Mouse (Mus musculus) myocyte (in vitro differentiated cells): Measurements from ENCODE around the gene Frmd4a. TPM values are rescaled to one million over a fixed set of nuclear protein-coding genes. Genes with fewer than 3 reads are reported as not detected.
A peak's percentile ranks its signal among the peaks of the same experiment; 100 is the strongest.

Source experiments
- H3K27me3 ChIP-seq: one replicate; pipeline ENCODE4 v1.6.1; 2011; ENCODE audit not compliant: control insufficient read depth, insufficient read depth, insufficient read length
- H3K36me3 ChIP-seq: one replicate; pipeline ENCODE4 v1.6.1; 2011; ENCODE audit not compliant: control insufficient read depth, insufficient read depth
- H3K4me2 ChIP-seq: one replicate; pipeline ENCODE4 v1.6.1; 2011; ENCODE audit warnings: low read depth, control low read depth
- H3K4me3 ChIP-seq: one replicate; pipeline ENCODE4 v1.5.1; 2011; ENCODE audit warnings: mild to moderate bottlenecking, control low read depth, moderate library complexity
- H3K79me2 ChIP-seq: one replicate; pipeline ENCODE4 v1.6.1; 2011; ENCODE audit not compliant: control insufficient read depth, insufficient read depth
- H3ac ChIP-seq: one replicate; pipeline ENCODE4 v1.6.1; 2011; ENCODE audit not compliant: control insufficient read depth, insufficient read length
- CEBPB ChIP-seq: IDR thresholded peaks from 2 replicates; pipeline ENCODE4 v1.6.1; 2011; ENCODE audit warnings: mild to moderate bottlenecking, moderate library complexity; ENCODE audit not compliant: poor library complexity, insufficient read depth, severe bottlenecking
- E2F4 ChIP-seq: IDR thresholded peaks from one replicate; pipeline ENCODE4 v1.6.1; 2011; ENCODE audit warnings: mild to moderate bottlenecking, control low read depth, moderate library complexity; ENCODE audit not compliant: insufficient read depth
- MAX ChIP-seq: IDR thresholded peaks from one replicate; pipeline ENCODE4 v1.6.1; 2011; ENCODE audit warnings: low read depth, mild to moderate bottlenecking, control low read depth
- MYOD1 ChIP-seq, 3 experiments: IDR thresholded peaks; one replicate each; pipeline ENCODE4 v1.6.1; 2011; ENCODE audit warnings: control low read depth in 2 of 3, low read depth in 2 of 3, mild to moderate bottlenecking in 2 of 3, moderate library complexity in 1 of 3; ENCODE audit not compliant: insufficient read length in 2 of 3, control insufficient read depth in 1 of 3
- MYOG ChIP-seq, 3 experiments: IDR thresholded peaks; one replicate each; pipeline ENCODE4 v1.6.1; 2011; ENCODE audit warnings: control low read depth in 2 of 3, low read depth in 2 of 3, mild to moderate bottlenecking in 2 of 3; ENCODE audit not compliant: insufficient read length in 2 of 3, control insufficient read depth in 1 of 3, insufficient read depth in 1 of 3
- POLR2A ChIP-seq: IDR thresholded peaks from one replicate; pipeline ENCODE4 v1.6.1; 2011; ENCODE audit warnings: low read depth, mild to moderate bottlenecking, control low read depth, moderate library complexity; ENCODE audit not compliant: insufficient read length
- POLR2AphosphoS2 ChIP-seq: IDR thresholded peaks from one replicate; pipeline ENCODE4 v1.6.1; 2011; ENCODE audit warnings: low read depth, control low read depth; ENCODE audit not compliant: insufficient read length
- REST ChIP-seq: IDR thresholded peaks from one replicate; pipeline ENCODE4 v1.6.1; 2011; ENCODE audit warnings: mild to moderate bottlenecking, control low read depth, moderate library complexity; ENCODE audit not compliant: insufficient read depth, insufficient read length
- SRF ChIP-seq: IDR thresholded peaks from one replicate; pipeline ENCODE4 v1.6.1; 2011; ENCODE audit warnings: low read depth; ENCODE audit not compliant: control insufficient read depth, insufficient read length
- TCF12 ChIP-seq: IDR thresholded peaks from one replicate; pipeline ENCODE4 v1.6.1; 2011; ENCODE audit warnings: mild to moderate bottlenecking, control low read depth; ENCODE audit not compliant: poor library complexity, insufficient read depth, severe bottlenecking
- TCF3 ChIP-seq: IDR thresholded peaks from one replicate; pipeline ENCODE4 v1.6.1; 2011; ENCODE audit warnings: low read depth, control low read depth; ENCODE audit not compliant: insufficient read length
- USF1 ChIP-seq: IDR thresholded peaks from one replicate; pipeline ENCODE4 v1.6.1; 2011; ENCODE audit warnings: low read depth, mild to moderate bottlenecking, control low read depth, moderate library complexity
- polyA plus RNA-seq: library from polyadenylated mRNA; unstranded; fragments of >200 nt; fragmentation: generic; extraction: Trizol; gene quantifications from one replicate; pipeline ENCODE4 v1.2.1, GENCODE M21; 2012; ENCODE audit warnings: missing spikeins

Frmd4a gene
- polyA plus RNA-seq, 1 experiment, result 24.7 TPM

DNA sequence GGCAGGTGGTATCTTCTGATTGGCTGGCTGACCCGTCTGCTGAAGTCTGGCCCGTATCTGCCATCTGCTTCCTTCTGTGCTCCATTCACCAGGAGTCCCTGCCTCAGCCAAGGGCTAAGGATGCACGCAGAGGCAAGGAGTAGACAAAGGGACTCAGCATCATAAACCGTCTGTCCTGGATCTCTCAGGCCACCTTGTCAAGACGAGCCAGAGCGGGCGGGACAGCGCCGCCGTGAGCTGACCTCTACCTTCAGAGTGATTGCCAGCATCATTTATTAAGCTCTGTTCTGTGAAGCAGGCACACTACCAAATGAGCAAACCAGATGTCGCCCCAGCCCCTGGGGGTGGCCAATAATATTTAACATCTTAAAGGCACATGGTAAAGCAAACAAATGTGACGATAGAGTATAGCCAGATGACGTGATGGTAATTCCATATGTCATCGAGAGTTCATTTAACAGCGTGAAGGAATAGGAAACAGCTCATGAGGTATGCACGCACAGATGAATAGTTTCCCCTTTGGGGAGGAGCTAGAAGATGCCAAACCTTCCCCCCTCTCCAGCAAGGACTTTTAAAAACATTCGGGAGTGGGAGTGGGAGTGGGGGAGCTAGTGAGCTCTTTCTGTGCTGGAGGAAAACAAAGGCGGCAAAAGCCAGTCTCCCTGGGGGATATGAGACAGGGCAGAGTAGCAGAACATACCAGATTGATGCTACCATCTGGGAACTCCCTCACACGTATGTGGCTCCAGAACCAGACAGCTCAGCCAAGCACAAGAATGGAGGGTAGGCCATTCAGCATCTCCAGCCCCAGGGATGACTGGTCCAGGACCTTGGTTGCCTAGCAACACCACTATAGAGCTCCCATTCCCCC lies 419.1 kb downstream of the Frmd4a start:
- Histone ChIP-seq H3ac (no peak overlapping the region), H3K36me3 (peaks cover 36% of the 10 kb centered on the region), H3K27me3 (no peaks in the 10 kb centered on the region), H3K4me2 (no peak overlapping the region), H3K79me2 (peaks cover 54% of the 10 kb centered on the region), H3K4me3 (no peak overlapping the region)
- no peak for TF ChIP-seq POLR2AphosphoS2
- TF ChIP-seq TCF3, result no peak
- TF ChIP-seq SRF, result no peak
- TF ChIP-seq POLR2A, result no peak
- TF ChIP-seq REST, result no peak
- no peak for TF ChIP-seq TCF12
- no peak for TF ChIP-seq MAX
- no peak for TF ChIP-seq MYOG (IDR thresholded peaks at IDR 0.05; ENCODE audit: control insufficient read depth in 1 of 3, insufficient read depth in 1 of 3, insufficient read length in 2 of 3, low read depth in 2 of 3)
- TF ChIP-seq CEBPB, result no peak
- no peak for TF ChIP-seq MYOD1 (IDR thresholded peaks at IDR 0.05; ENCODE audit: control insufficient read depth in 1 of 3, insufficient read length in 2 of 3, low read depth in 2 of 3)
- TF ChIP-seq USF1, result no peak
- TF ChIP-seq E2F4, result no peak

GRCm38 (mm10) chr2:4438739-4439138 lies 421.2 kb downstream of the Frmd4a start:
- Histone ChIP-seq H3K79me2 (peaks cover 65% of the 10 kb centered on the region), H3K4me2 (no peak overlapping the region), H3ac (no peak overlapping the region), H3K4me3 (no peak overlapping the region), H3K36me3 (peaks cover 27% of the 10 kb centered on the region), H3K27me3 (no peaks in the 10 kb centered on the region)
- no peak for TF ChIP-seq TCF12
- TF ChIP-seq MYOD1 (IDR thresholded peaks at IDR 0.05; ENCODE audit: control insufficient read depth in 1 of 3, insufficient read length in 2 of 3, low read depth in 2 of 3), result no peak
- TF ChIP-seq MAX, result no peak
- TF ChIP-seq POLR2A, result no peak
- no peak for TF ChIP-seq USF1
- no peak for TF ChIP-seq SRF
- TF ChIP-seq E2F4, result no peak

DNA sequence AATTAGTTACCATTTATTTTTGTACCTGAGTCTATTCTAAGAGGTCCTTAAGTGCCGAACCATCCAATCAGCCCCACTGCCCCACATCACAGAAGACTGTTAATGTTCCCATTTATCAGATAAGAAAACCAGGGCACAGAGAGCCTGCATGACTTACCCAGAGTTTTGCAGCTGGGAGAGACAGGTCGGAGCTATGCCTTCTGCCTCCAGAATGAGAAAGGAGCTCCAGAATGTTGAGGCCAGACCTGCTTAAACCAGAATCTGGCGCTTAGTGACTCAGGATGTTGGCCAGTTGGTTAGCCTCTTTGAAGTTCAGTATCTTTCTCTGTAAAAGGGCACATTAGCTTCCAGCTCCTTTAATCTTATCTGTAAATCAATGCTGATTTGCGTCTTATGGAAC lies 422.4 kb downstream of the Frmd4a start:
- Histone ChIP-seq H3K4me2 (no peak overlapping the region), H3K79me2 (peaks cover 56% of the 10 kb centered on the region), H3K4me3 (no peak overlapping the region), H3K36me3 (peaks cover 25% of the 10 kb centered on the region), H3ac (no peak overlapping the region), H3K27me3 (no peaks in the 10 kb centered on the region)
- no peak for TF ChIP-seq E2F4
- TF ChIP-seq CEBPB, result no peak
- TF ChIP-seq POLR2A, result no peak
- no peak for TF ChIP-seq SRF
- TF ChIP-seq MAX, result no peak
- no peak for TF ChIP-seq USF1
- TF ChIP-seq TCF12, result no peak
- no peak for TF ChIP-seq TCF3
- TF ChIP-seq POLR2AphosphoS2, result no peak
- TF ChIP-seq MYOG (IDR thresholded peaks at IDR 0.05; ENCODE audit: control insufficient read depth in 1 of 3, insufficient read depth in 1 of 3, insufficient read length in 2 of 3, low read depth in 2 of 3), result no peak
- no peak for TF ChIP-seq REST
- TF ChIP-seq MYOD1 (IDR thresholded peaks at IDR 0.05; ENCODE audit: control insufficient read depth in 1 of 3, insufficient read length in 2 of 3, low read depth in 2 of 3), result no peak

GRCm38 (mm10) chr2:4441840-4442239 lies 424.3 kb downstream of the Frmd4a start:
- H3K27me3 ChIP-seq, result no peaks in the 10 kb centered on the region
- no peak for TF ChIP-seq SRF
- TF ChIP-seq MYOD1 (IDR thresholded peaks at IDR 0.05; ENCODE audit: control insufficient read depth in 1 of 3, insufficient read length in 2 of 3, low read depth in 2 of 3), result no peak
- TF ChIP-seq CEBPB, result no peak
- no peak for TF ChIP-seq POLR2AphosphoS2
- TF ChIP-seq USF1, result no peak
- TF ChIP-seq MAX, result no peak
- no peak for TF ChIP-seq REST
- H3K79me2 ChIP-seq, result peaks cover 53% of the 10 kb centered on the region
- H3K4me2 ChIP-seq, result no peak overlapping the region
- no peak overlapping the region for H3ac ChIP-seq
- H3K36me3 ChIP-seq, result peaks cover 11% of the 10 kb centered on the region
- no peak overlapping the region for H3K4me3 ChIP-seq

DNA sequence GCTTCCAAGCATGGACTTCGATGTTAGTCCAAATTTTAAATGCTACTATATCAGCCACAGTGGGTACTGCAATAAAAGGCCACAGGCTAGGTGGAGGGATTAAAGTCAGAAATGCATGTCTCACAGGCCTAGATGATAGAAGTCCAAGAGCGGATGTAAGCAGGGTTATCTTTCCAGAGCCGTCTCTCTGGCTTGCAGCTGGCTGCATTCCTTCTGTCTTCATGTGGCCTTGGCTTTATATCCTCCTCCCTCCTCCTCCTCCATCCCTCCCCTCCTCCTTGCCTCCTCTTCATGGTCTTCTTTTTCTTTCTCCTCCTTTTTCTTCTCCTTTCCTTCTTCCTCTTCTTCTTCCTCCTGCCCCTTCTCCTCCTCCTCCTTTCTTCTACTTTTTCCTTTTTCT lies 427.2 kb downstream of the Frmd4a start:
- Histone ChIP-seq H3ac (no peak overlapping the region), H3K4me2 (peak overlapping the region; percentile 82), H3K4me3 (no peak overlapping the region), H3K27me3 (no peaks in the 10 kb centered on the region), H3K79me2 (peaks cover 67% of the 10 kb centered on the region), H3K36me3 (peaks cover 8% of the 10 kb centered on the region)
- TF ChIP-seq MYOD1 (IDR thresholded peaks at IDR 0.05; ENCODE audit: control insufficient read depth in 1 of 3, insufficient read length in 2 of 3, low read depth in 2 of 3), result peak in 2 of 3 experiments; percentile 61 to 64
- no peak for TF ChIP-seq E2F4
- TF ChIP-seq POLR2A, result no peak
- no peak for TF ChIP-seq CEBPB
- TF ChIP-seq POLR2AphosphoS2, result no peak
- TF ChIP-seq TCF12, result no peak
- TF ChIP-seq TCF3, result no peak
- TF ChIP-seq MYOG (IDR thresholded peaks at IDR 0.05; ENCODE audit: control insufficient read depth in 1 of 3, insufficient read depth in 1 of 3, insufficient read length in 2 of 3, low read depth in 2 of 3), result peak in 1 of 3 experiments; percentile 4
